Mouse (Mus musculus) embryonic facial prominence, embryonic 15.5 days (tissue): ENCODE results near the gene Ccdc102a. TPM values are rescaled to one million over a fixed set of nuclear protein-coding genes. Genes with fewer than 3 reads are reported as not detected.

ENCODE experiments used
- ATAC-seq: fragments of 200-750 bp; cut with Nextera tagmentation; 2 replicates; pipeline ENCODE4 v1.8.0; 2017; ENCODE audit warnings: low read depth, moderate TSS enrichment; ENCODE audit not compliant: insufficient number of reproducible peaks, low FRiP score, low TSS enrichment
- H3K27ac ChIP-seq: fragments of 300-500 bp; sonication (generic); replicated peaks from 2 replicates; pipeline ENCODE4 v1.5.1; 2015; ENCODE audit warnings: mild to moderate bottlenecking, inconsistent platforms
- H3K27me3 ChIP-seq: fragments of 300-500 bp; sonication (generic); 2 replicates; pipeline ENCODE4 v1.6.1; 2015; ENCODE audit warnings: inconsistent platforms
- H3K36me3 ChIP-seq: fragments of 300-500 bp; sonication (generic); 2 replicates; pipeline ENCODE4 v1.6.1; 2015; ENCODE audit warnings: mild to moderate bottlenecking, inconsistent platforms
- H3K4me1 ChIP-seq: fragments of 300-500 bp; sonication (generic); 2 replicates; pipeline ENCODE4 v1.6.1; 2015; ENCODE audit warnings: inconsistent platforms
- H3K4me2 ChIP-seq: fragments of 300-500 bp; sonication (generic); replicated peaks from 2 replicates; pipeline ENCODE4 v1.6.1; 2015; ENCODE audit warnings: mild to moderate bottlenecking, inconsistent platforms
- H3K4me3 ChIP-seq: fragments of 300-500 bp; sonication (generic); replicated peaks from 2 replicates; pipeline ENCODE4 v1.5.1; 2015; ENCODE audit warnings: mild to moderate bottlenecking, inconsistent platforms
- H3K9ac ChIP-seq: fragments of 300-500 bp; sonication (generic); 2 replicates; pipeline ENCODE4 v1.6.1; 2015; ENCODE audit warnings: inconsistent platforms
- H3K9me3 ChIP-seq: fragments of 300-500 bp; sonication (generic); replicated peaks from 2 replicates; pipeline ENCODE4 v1.6.1; 2016; ENCODE audit warnings: inconsistent platforms
- WGBS: fragments of 180-500 bp; shearing (Covaris S2); methylation state at CpG from one replicate; pipeline ENCODE4 v1.1.7; 2015; 5-methylcytosine and 5-hydroxymethylcytosine counted together
- polyA plus RNA-seq: library from polyadenylated mRNA; unstranded; fragments of >200 nt; fragmentation: Nextera tagmentation; extraction: Ambion mirVana; gene quantifications from 2 replicates; pipeline ENCODE4 v1.2.1, GENCODE M21; 2015

Ccdc102a gene
- polyA plus RNA-seq, 1 experiment from 2014 or later = 44.6 TPM

GRCm38 (mm10) chr8:94901031-94901430 lies 16.9 kb downstream of the Ccdc102a start:
- H3K36me3 ChIP-seq = peaks cover 42% of the 10 kb centered on the region
- no peak for ATAC-seq
- H3K27me3 ChIP-seq = no peaks in the 10 kb centered on the region
- H3K4me1 ChIP-seq = peaks cover 33% of the 10 kb centered on the region
- H3K9me3 ChIP-seq = no peaks in the 10 kb centered on the region
- 14% methylated on average over 5 of the region's 5 CpGs for WGBS
- no peak overlapping the region for H3K4me3 ChIP-seq
- no peak overlapping the region for H3K4me2 ChIP-seq
- 0 out of 2 replicates have a peak overlapping the region, but pooled peaks have one; percentile 7 for H3K27ac ChIP-seq
- no peak overlapping the region for H3K9ac ChIP-seq

- 18% methylated on average over 6 of the region's 6 CpGs for WGBS
- Histone ChIP-seq H3K9me3 (no peaks in the 10 kb centered on the region), H3K4me3 (no peak overlapping the region), H3K36me3 (peaks cover 38% of the 10 kb centered on the region), H3K4me1 (peaks cover 29% of the 10 kb centered on the region), H3K4me2 (no peak overlapping the region), H3K27me3 (no peaks in the 10 kb centered on the region), H3K27ac (no peak overlapping the region), H3K9ac (no peak overlapping the region)
- no peak for ATAC-seq
Measured at GRCm38 (mm10) chr8:94900617-94901016, 17.3 kb downstream of the Ccdc102a start.

- Histone ChIP-seq H3K36me3 (peaks cover 25% of the 10 kb centered on the region), H3K27me3 (no peaks in the 10 kb centered on the region), H3K27ac (no peak overlapping the region), H3K9me3 (no peaks in the 10 kb centered on the region), H3K4me3 (0 out of 2 replicates have a peak overlapping the region, but pooled peaks have one; percentile 13), H3K4me1 (peaks cover 23% of the 10 kb centered on the region), H3K4me2 (peak overlapping the region; percentile 36), H3K9ac (no peak overlapping the region)
- 10% methylated on average over 11 of the region's 11 CpGs for WGBS
- 0 out of 2 replicates have a peak, but pooled peaks have one; percentile 8 for ATAC-seq
Measured at GRCm38 (mm10) chr8:94899262-94899661, 18.6 kb downstream of the Ccdc102a start.

- Histone ChIP-seq H3K36me3 (no peaks in the 10 kb centered on the region), H3K4me3 (no peak overlapping the region), H3K4me1 (0 out of 2 replicates have a peak, but pooled peaks cover 4% of the 10 kb centered on the region), H3K9me3 (no peaks in the 10 kb centered on the region), H3K27ac (no peak overlapping the region), H3K27me3 (no peaks in the 10 kb centered on the region), H3K4me2 (no peak overlapping the region), H3K9ac (no peak overlapping the region)
- ATAC-seq = no peak
- WGBS = 37% methylated on average over 2 of the region's 2 CpGs
Measured at GRCm38 (mm10) chr8:94892917-94893316, 25.0 kb downstream of the Ccdc102a start.

- Histone ChIP-seq H3K36me3 (no peaks in the 10 kb centered on the region), H3K27ac (no peak overlapping the region)
- peak; percentile 34; the same call in 1 of the 2 replicates for ATAC-seq
Measured at GRCm38 (mm10) chr8:94888383-94889036, 29.4 kb downstream of the Ccdc102a start.

GRCm38 (mm10) chr8:94880742-94881141 lies 37.2 kb downstream of the Ccdc102a start:
- Histone ChIP-seq H3K9ac (no peak overlapping the region), H3K9me3 (no peaks in the 10 kb centered on the region), H3K4me1 (peaks cover 8% of the 10 kb centered on the region), H3K27ac (no peak overlapping the region), H3K36me3 (no peaks in the 10 kb centered on the region), H3K27me3 (no peaks in the 10 kb centered on the region), H3K4me3 (no peak overlapping the region), H3K4me2 (no peak overlapping the region)
- no peak for ATAC-seq
- 71% methylated on average over 4 of the region's 4 CpGs for WGBS

More at GRCm38 (mm10) chr8:94888383-94889036, 29.4 kb downstream of the Ccdc102a start:
- H3K4me1 ChIP-seq = no peaks in the 10 kb centered on the region
- no peak overlapping the region for H3K4me3 ChIP-seq
- WGBS = 29% methylated on average over 14 of the region's 14 CpGs
- no peak overlapping the region for H3K9ac ChIP-seq
- H3K4me2 ChIP-seq = peak overlapping the region; percentile 19; the same call in 1 of the 2 replicates
- no peaks in the 10 kb centered on the region for H3K9me3 ChIP-seq
- no peaks in the 10 kb centered on the region for H3K27me3 ChIP-seq

GRCm38 (mm10) chr8:94876820-94877219 lies 41.1 kb downstream of the Ccdc102a start:
- Histone ChIP-seq H3K4me3 (peak overlapping the region; percentile 69; the same call in 1 of the 2 replicates), H3K27me3 (no peaks in the 10 kb centered on the region)
- no peak for ATAC-seq

GRCm38 (mm10) chr8:94876197-94876730 lies 41.6 kb downstream of the Ccdc102a start, which contains the start of gene Dok4:
Gene Dok4, minus strand, starts transcription at chr8:94876330.
- WGBS = under 1% methylated on average over 37 of the region's 37 CpGs
- Histone ChIP-seq H3K36me3 (no peaks in the 10 kb centered on the region), H3K4me1 (peaks cover 44% of the 10 kb centered on the region), H3K27me3 (no peaks in the 10 kb centered on the region), H3K9me3 (no peaks in the 10 kb centered on the region), H3K4me3 (peak within 1 kb of the TSS; percentile 69), H3K9ac (peak within 1 kb of the TSS; percentile 46), H3K4me2 (peak within 1 kb of the TSS; percentile 92), H3K27ac (peak within 1 kb of the TSS; percentile 71)
- ATAC-seq = peak; percentile 82

More at GRCm38 (mm10) chr8:94876820-94877219, 41.1 kb downstream of the Ccdc102a start:
- 38% methylated on average over 3 of the region's 3 CpGs for WGBS
- Histone ChIP-seq H3K4me2 (no peak overlapping the region), H3K9ac (no peak overlapping the region), H3K9me3 (no peaks in the 10 kb centered on the region), H3K4me1 (peaks cover 39% of the 10 kb centered on the region), H3K27ac (no peak overlapping the region), H3K36me3 (no peaks in the 10 kb centered on the region)

- Histone ChIP-seq H3K9ac (peak overlapping the region; percentile 46), H3K36me3 (no peaks in the 10 kb centered on the region), H3K27me3 (no peaks in the 10 kb centered on the region), H3K27ac (peak overlapping the region; percentile 71), H3K4me3 (peak overlapping the region; percentile 69), H3K4me2 (peak overlapping the region; percentile 92), H3K4me1 (peaks cover 48% of the 10 kb centered on the region), H3K9me3 (no peaks in the 10 kb centered on the region)
- ATAC-seq = 0 out of 2 replicates have a peak, but pooled peaks have one; percentile 2
- under 1% methylated on average over 15 of the region's 20 CpGs for WGBS
Measured at GRCm38 (mm10) chr8:94875871-94876150, 42.1 kb downstream of the Ccdc102a start.

- H3K27ac ChIP-seq = peak overlapping the region; percentile 71
- H3K36me3 ChIP-seq = no peaks in the 10 kb centered on the region
- 14% methylated on average over 17 of the region's 17 CpGs for WGBS
- no peaks in the 10 kb centered on the region for H3K9me3 ChIP-seq
- H3K4me2 ChIP-seq = peak overlapping the region; percentile 92
- H3K9ac ChIP-seq = peak overlapping the region; percentile 46
- peaks cover 54% of the 10 kb centered on the region for H3K4me1 ChIP-seq
- ATAC-seq = no peak
- peak overlapping the region; percentile 69 for H3K4me3 ChIP-seq
- no peaks in the 10 kb centered on the region for H3K27me3 ChIP-seq
Measured at GRCm38 (mm10) chr8:94875096-94875870, 42.6 kb downstream of the Ccdc102a start.

- Histone ChIP-seq H3K36me3 (no peaks in the 10 kb centered on the region), H3K27ac (no peak overlapping the region), H3K4me1 (peaks cover 63% of the 10 kb centered on the region), H3K4me2 (peak overlapping the region; percentile 92), H3K27me3 (no peaks in the 10 kb centered on the region), H3K9me3 (no peaks in the 10 kb centered on the region), H3K4me3 (peak overlapping the region; percentile 69), H3K9ac (no peak overlapping the region)
- WGBS = 14% methylated on average over 6 of the region's 6 CpGs
- ATAC-seq = no peak
Measured at GRCm38 (mm10) chr8:94874358-94874757, 43.5 kb downstream of the Ccdc102a start.
